Mouse (Mus musculus): ENCODE measurements at regions not wholly inside any gene's neighbourhood (a gene's known extent, or its start where the extent isn't known, plus 50 kb on each side); places are given as distances from the start of the nearest gene placed in this dataset.

DNA sequence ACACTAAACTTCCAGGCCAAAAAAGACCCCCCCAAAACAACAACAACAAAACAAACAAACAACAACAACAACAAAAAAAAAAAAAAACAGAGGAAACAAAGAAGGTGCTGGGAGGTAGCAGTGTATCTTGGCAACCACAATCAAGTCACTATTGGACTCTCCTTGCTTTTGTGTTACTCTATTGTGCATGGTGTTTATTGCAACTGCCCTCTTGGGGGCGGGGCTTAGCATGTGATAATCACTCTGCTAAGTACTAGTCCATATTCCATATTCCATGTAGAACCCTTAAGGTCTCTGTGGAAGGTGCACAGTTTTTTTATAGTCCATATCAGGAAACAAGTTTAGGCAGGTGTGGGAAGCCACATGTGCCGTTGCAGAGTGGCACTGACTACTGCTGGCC is 200.7 kb downstream of the Sec16b start:
- Histone ChIP-seq H3K27ac (ENCODE audit: low read depth, low read length) (no peak overlapping the region), H3K9ac (replicated peaks; ENCODE audit: low read length, poor library complexity, severe bottlenecking) (no peak overlapping the region), H3K9me3 (ENCODE audit: low read length) (no peaks in the 10 kb centered on the region), H3K36me3 (ENCODE audit: insufficient read depth, low read length) (no peaks in the 10 kb centered on the region), H3K4me3 (ENCODE audit: low read depth, low read length) (no peak overlapping the region), H3K4me1 (ENCODE audit: insufficient read depth, low read length) (no peaks in the 10 kb centered on the region), H3K4me2 (ENCODE audit: low read depth, low read length, poor library complexity, severe bottlenecking) (no peak overlapping the region), H3K27me3 (ENCODE audit: insufficient read depth, low read length) (no peaks in the 10 kb centered on the region)
- ATAC-seq (ENCODE audit: low FRiP score) (no peak), DNase-seq (ENCODE audit: low spot score) (no peak)
- 89% methylated on average over 2 of the region's 2 CpGs for WGBS
- no peak for TF ChIP-seq CTCF (IDR thresholded peaks at IDR 0.05)

DNA sequence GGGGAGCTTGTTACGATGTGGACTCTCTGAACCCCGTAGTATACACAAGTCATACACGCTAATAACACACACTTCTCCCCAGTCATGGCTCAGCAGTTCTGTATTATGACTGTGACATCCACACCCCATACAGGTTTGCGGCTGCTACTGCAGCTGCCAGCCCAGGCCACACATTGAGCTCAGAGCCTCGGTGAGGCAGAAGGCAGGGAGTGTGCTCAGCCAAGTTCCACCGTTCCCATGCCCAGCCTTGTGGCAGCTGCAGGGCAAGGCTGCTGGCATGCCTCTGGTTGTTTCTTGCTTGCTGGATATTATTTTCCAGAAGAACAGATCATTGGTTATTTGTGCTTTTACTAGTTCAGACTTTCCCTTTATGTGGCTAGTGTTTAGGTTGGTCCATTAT is 202.6 kb downstream of the Sec16b start:
- H3K4me3 ChIP-seq (ENCODE audit: low read depth, low read length), result no peak overlapping the region
- no peak overlapping the region for H3K4me2 ChIP-seq (ENCODE audit: low read depth, low read length, poor library complexity, severe bottlenecking)
- no peaks in the 10 kb centered on the region for H3K27me3 ChIP-seq (ENCODE audit: insufficient read depth, low read length)
- no peak; the same call in 1 of the 2 replicates for TF ChIP-seq CTCF (IDR thresholded peaks at IDR 0.05)
- H3K9me3 ChIP-seq (ENCODE audit: low read length), result no peaks in the 10 kb centered on the region
- no peaks in the 10 kb centered on the region for H3K36me3 ChIP-seq (ENCODE audit: insufficient read depth, low read length)
- no peaks in the 10 kb centered on the region for H3K4me1 ChIP-seq (ENCODE audit: insufficient read depth, low read length)
- peak; percentile 47; the same call in 1 of the 2 replicates for ATAC-seq (ENCODE audit: low FRiP score)
- no peak overlapping the region for H3K27ac ChIP-seq (ENCODE audit: low read depth, low read length)
- WGBS, result 83% methylated on average over 6 of the region's 6 CpGs
- H3K9ac ChIP-seq (replicated peaks; ENCODE audit: low read length, poor library complexity, severe bottlenecking), result no peak overlapping the region
- peak; percentile 72 for DNase-seq (ENCODE audit: low spot score)

GRCm38 (mm10) chr1:157710870-157711269 is 204.3 kb downstream of the Sec16b start:
- Histone ChIP-seq H3K4me1 (ENCODE audit: insufficient read depth, low read length) (no peaks in the 10 kb centered on the region), H3K27me3 (ENCODE audit: insufficient read depth, low read length) (no peaks in the 10 kb centered on the region), H3K27ac (ENCODE audit: low read depth, low read length) (no peak overlapping the region), H3K9me3 (ENCODE audit: low read length) (no peaks in the 10 kb centered on the region), H3K9ac (replicated peaks; ENCODE audit: low read length, poor library complexity, severe bottlenecking) (no peak overlapping the region), H3K4me2 (ENCODE audit: low read depth, low read length, poor library complexity, severe bottlenecking) (no peak overlapping the region), H3K4me3 (ENCODE audit: low read depth, low read length) (no peak overlapping the region), H3K36me3 (ENCODE audit: insufficient read depth, low read length) (no peaks in the 10 kb centered on the region)
- TF ChIP-seq CTCF (IDR thresholded peaks at IDR 0.05), result no peak
- 90% methylated on average over 2 of the region's 2 CpGs for WGBS
- ATAC-seq (ENCODE audit: low FRiP score), result no peak
- no peak for DNase-seq (ENCODE audit: low spot score)

- no peak overlapping the region for H3K4me3 ChIP-seq (ENCODE audit: low read depth, low read length)
- no peaks in the 10 kb centered on the region for H3K27me3 ChIP-seq (ENCODE audit: insufficient read depth, low read length)
- no peaks in the 10 kb centered on the region for H3K4me1 ChIP-seq (ENCODE audit: insufficient read depth, low read length)
- H3K4me2 ChIP-seq (ENCODE audit: low read depth, low read length, poor library complexity, severe bottlenecking), result no peak overlapping the region
- H3K9me3 ChIP-seq (ENCODE audit: low read length), result no peaks in the 10 kb centered on the region
- no peak for ATAC-seq (ENCODE audit: low FRiP score)
- no peak for TF ChIP-seq CTCF (IDR thresholded peaks at IDR 0.05)
- no peak overlapping the region for H3K9ac ChIP-seq (replicated peaks; ENCODE audit: low read length, poor library complexity, severe bottlenecking)
- no peaks in the 10 kb centered on the region for H3K36me3 ChIP-seq (ENCODE audit: insufficient read depth, low read length)
- WGBS, result 30% methylated on average over 2 of the region's 2 CpGs
- no peak for DNase-seq (ENCODE audit: low spot score)
- no peak overlapping the region for H3K27ac ChIP-seq (ENCODE audit: low read depth, low read length)
These were observed 206.0 kb downstream of the Sec16b start for GRCm38 (mm10) chr1:157712519-157712918.

DNA sequence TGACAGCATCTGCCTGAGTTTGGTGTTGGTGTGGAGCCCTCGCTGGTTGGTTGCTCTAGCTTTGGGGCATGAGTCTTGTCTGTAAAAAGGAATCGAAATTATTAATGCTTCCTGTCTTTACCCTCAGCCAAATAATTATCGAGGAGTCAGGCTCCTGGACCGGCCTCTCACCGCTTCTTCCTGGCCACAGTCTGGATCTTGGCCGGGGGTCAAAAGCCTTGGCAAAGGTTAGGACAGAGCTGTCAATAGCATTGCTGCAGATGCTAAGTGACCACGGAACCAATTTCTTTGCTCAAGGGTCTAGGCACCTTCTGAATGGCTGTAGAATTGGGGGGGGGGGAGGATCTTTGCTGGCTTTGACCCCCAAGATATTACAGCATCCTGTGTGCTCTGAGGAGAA is 207.3 kb downstream of the Sec16b start:
- Histone ChIP-seq H3K9me3 (ENCODE audit: low read length) (no peaks in the 10 kb centered on the region), H3K36me3 (ENCODE audit: insufficient read depth, low read length) (no peaks in the 10 kb centered on the region), H3K27me3 (ENCODE audit: insufficient read depth, low read length) (no peaks in the 10 kb centered on the region), H3K27ac (ENCODE audit: low read depth, low read length) (no peak overlapping the region), H3K4me2 (ENCODE audit: low read depth, low read length, poor library complexity, severe bottlenecking) (no peak overlapping the region), H3K4me3 (ENCODE audit: low read depth, low read length) (no peak overlapping the region), H3K4me1 (ENCODE audit: insufficient read depth, low read length) (no peaks in the 10 kb centered on the region), H3K9ac (replicated peaks; ENCODE audit: low read length, poor library complexity, severe bottlenecking) (no peak overlapping the region)
- DNase-seq (ENCODE audit: low spot score) (no peak), ATAC-seq (ENCODE audit: low FRiP score) (no peak)
- 91% methylated on average over 7 of the region's 7 CpGs for WGBS
- no peak for TF ChIP-seq CTCF (IDR thresholded peaks at IDR 0.05)

GRCm38 (mm10) chr1:157715632-157716031 is 209.1 kb downstream of the Sec16b start:
- no peak for TF ChIP-seq CTCF (IDR thresholded peaks at IDR 0.05)
- H3K4me1 ChIP-seq (ENCODE audit: insufficient read depth, low read length), result no peaks in the 10 kb centered on the region
- H3K27me3 ChIP-seq (ENCODE audit: insufficient read depth, low read length), result no peaks in the 10 kb centered on the region
- no peak for DNase-seq (ENCODE audit: low spot score)
- WGBS, result 66% methylated on average over 3 of the region's 3 CpGs
- H3K4me2 ChIP-seq (ENCODE audit: low read depth, low read length, poor library complexity, severe bottlenecking), result no peak overlapping the region
- no peak overlapping the region for H3K27ac ChIP-seq (ENCODE audit: low read depth, low read length)
- H3K9me3 ChIP-seq (ENCODE audit: low read length), result no peaks in the 10 kb centered on the region
- H3K9ac ChIP-seq (replicated peaks; ENCODE audit: low read length, poor library complexity, severe bottlenecking), result no peak overlapping the region
- H3K36me3 ChIP-seq (ENCODE audit: insufficient read depth, low read length), result no peaks in the 10 kb centered on the region
- no peak for ATAC-seq (ENCODE audit: low FRiP score)
- no peak overlapping the region for H3K4me3 ChIP-seq (ENCODE audit: low read depth, low read length)

All from midbrain, postnatal 0 days (tissue).